Mouse (Mus musculus): Measurements from ENCODE around the gene AA986860.

- no peak for TF ChIP-seq EP300 (IDR thresholded peaks at IDR 0.05; ENCODE audit: low read depth in 1 of 2, low read length in 2 of 2)
- no peak for TF ChIP-seq CTCF (IDR thresholded peaks at IDR 0.05 in 2 of 3, conservative IDR thresholded peaks at IDR 0.05 in 1 of 3; ENCODE audit: control insufficient read depth in 1 of 3, insufficient read depth in 1 of 3, low read depth in 2 of 3, low read length in 3 of 3, poor library complexity in 1 of 3, severe bottlenecking in 1 of 3)
- no peak for TF ChIP-seq MYB (IDR thresholded peaks at IDR 0.05; ENCODE audit: low read depth, low read length)
- TF ChIP-seq TCF12 (IDR thresholded peaks at IDR 0.05; ENCODE audit: low read depth, low read length) = no peak
- TF ChIP-seq POLR2A (IDR thresholded peaks at IDR 0.05; ENCODE audit: control insufficient read depth in 1 of 2, insufficient read depth in 1 of 2, low read depth in 1 of 2, low read length in 2 of 2, poor library complexity in 1 of 2) = no peak
- TF ChIP-seq RCOR1 (IDR thresholded peaks at IDR 0.05; ENCODE audit: low read depth, low read length) = no peak
- TF ChIP-seq POLR2AphosphoS2 (IDR thresholded peaks at IDR 0.05; ENCODE audit: low read length) = no peak
- no peak for TF ChIP-seq MXI1 (IDR thresholded peaks at IDR 0.05; ENCODE audit: low read depth, low read length)
- TF ChIP-seq USF1 (IDR thresholded peaks at IDR 0.05; ENCODE audit: low read depth, low read length) = no peak
- no peak for TF ChIP-seq POLR2AphosphoS5 (IDR thresholded peaks at IDR 0.05; ENCODE audit: borderline replicate concordance, low read depth, low read length)
These were observed 5.4 kb upstream of the AA986860 start for GRCm38 (mm10) chr1:130726396-130726795.

Measured in MEL (cell line).